Comparison of ENCODE assay signal across 9 mouse cellular contexts in genomic region chrX:7658785-7659589, GRCm38 (mm10). TPM values are rescaled to one million over a fixed set of nuclear protein-coding genes. Genes with fewer than 3 reads are reported as not detected.
DNase-seq lines count a peak whose midpoint lies in the region; ATAC-seq and TF ChIP-seq lines count a peak whose summit lies in the region.
"Had no signal": no experiment of that assay in that cellular context is flagged by ENCODE, and none has a peak within 500 bp of the region (broad histone marks: within the 10 kb centered on the region; RNA-seq: fewer than 3 reads in every experiment).

No protein-coding gene starts in this region.

- no peak for TF ChIP-seq CTCF in heart, adult 2 months (IDR thresholded peaks at IDR 0.05)

- H3K79me2 ChIP-seq in heart, adult 2 months (replicated peaks; ENCODE audit: control insufficient read depth, insufficient read depth, low read length): no peaks in the 10 kb centered on the region
- H3K79me2 ChIP-seq in myocyte (ENCODE audit: control insufficient read depth, insufficient read depth): no peaks in the 10 kb centered on the region

- DNase-seq in lung, adult 18-20 months: no peak
- DNase-seq in heart, adult 2 months: peak in 1 of 2 experiments; percentile 70
- peak; percentile 27 for DNase-seq in kidney, adult 18-20 months
- no peak for DNase-seq in ovary, adult 18-20 months (ENCODE audit: low spot score)
- no peak for DNase-seq in natural killer cell, adult 2 months (ENCODE audit: low spot score in 2 of 2)

- peak overlapping the region; percentile 61 for H3K4me3 ChIP-seq in lung, embryonic 16.5 days (ENCODE audit: low read length)
- peak overlapping the region; percentile 56; the same call in 1 of the 2 replicates for H3K4me3 ChIP-seq in heart, adult 2 months
- peak overlapping the region; percentile 22 for H3K4me3 ChIP-seq in myocyte

- peaks cover 8% of the 10 kb centered on the region for H3K4me1 ChIP-seq in lung, embryonic 16.5 days (replicated peaks; ENCODE audit: control insufficient read depth, insufficient read depth, low read length)
- peaks cover 9% of the 10 kb centered on the region for H3K4me1 ChIP-seq in heart, adult 2 months (ENCODE audit: control insufficient read depth, insufficient read depth, low read length)

- TF ChIP-seq POLR2A in heart, adult 2 months (IDR thresholded peaks at IDR 0.05; ENCODE audit: insufficient read depth, low read depth, low read length): no peak
- no peak for TF ChIP-seq POLR2A in myocyte (IDR thresholded peaks at IDR 0.05; ENCODE audit: insufficient read length, low read depth)

- no peaks in the 10 kb centered on the region for H3K27me3 ChIP-seq in lung, embryonic 16.5 days (ENCODE audit: control insufficient read depth, insufficient read depth, low read depth, low read length)
- no peaks in the 10 kb centered on the region for H3K27me3 ChIP-seq in heart, adult 2 months (ENCODE audit: control insufficient read depth, insufficient read depth, low read length)
- H3K27me3 ChIP-seq in myocyte (ENCODE audit: control insufficient read depth, insufficient read depth, insufficient read length): no peaks in the 10 kb centered on the region

- H3K4me2 ChIP-seq in lung, embryonic 16.5 days (ENCODE audit: low read depth, low read length): peak overlapping the region; percentile 67
- peak overlapping the region; percentile 75 for H3K4me2 ChIP-seq in myocyte (ENCODE audit: low read depth)

- H3K27ac ChIP-seq in lung, embryonic 16.5 days (ENCODE audit: low read length): peak overlapping the region; percentile 33
- H3K27ac ChIP-seq in heart, adult 2 months: peak overlapping the region; percentile 87

- H3K9ac ChIP-seq in lung, embryonic 16.5 days (ENCODE audit: low read length): no peak overlapping the region
- peak overlapping the region; percentile 42 for H3K9ac ChIP-seq in heart, adult 2 months (ENCODE audit: low read depth, low read length)

- peak; percentile 30 for ATAC-seq in lung, embryonic 16.5 days (ENCODE audit: low read depth)
- ATAC-seq in cerebellum, adult (ENCODE audit: insufficient number of reproducible peaks, low FRiP score, low TSS enrichment): no peak

- intact Hi-C loops in heart, adult 2 months (cut with DNase I): no loop called here

- H3K36me3 ChIP-seq in lung, embryonic 16.5 days (ENCODE audit: control insufficient read depth, insufficient read depth, low read length): no peaks in the 10 kb centered on the region
- H3K36me3 ChIP-seq in heart, adult 2 months (ENCODE audit: control insufficient read depth, insufficient read depth, low read length): peaks cover 18% of the 10 kb centered on the region
- no peaks in the 10 kb centered on the region for H3K36me3 ChIP-seq in myocyte (ENCODE audit: control insufficient read depth, insufficient read depth)

- no peak overlapping the region for H3ac ChIP-seq in myocyte (ENCODE audit: control insufficient read depth, insufficient read length)

- 0 out of 2 replicates have a peak, but pooled peaks have one; percentile 46 for TF ChIP-seq EP300 in heart, adult 2 months (IDR thresholded peaks at IDR 0.05; ENCODE audit: insufficient read depth, low read depth, low read length)

- WGBS in lung, embryonic 16.5 days: 46% methylated on average over 11 of the region's 11 CpGs
- WGBS in heart, adult 2 months: 43% methylated on average over 11 of the region's 11 CpGs

- no peaks in the 10 kb centered on the region for H3K9me3 ChIP-seq in lung, embryonic 16.5 days (ENCODE audit: control insufficient read depth, low read length)

TF ChIP-seq in myocyte, 11 proteins besides CTCF, POLR2A, EP300 and RAD21:
- no peak for TF ChIP-seq MYOG (IDR thresholded peaks at IDR 0.05; ENCODE audit: control insufficient read depth in 1 of 3, insufficient read depth in 1 of 3, insufficient read length in 2 of 3, low read depth in 2 of 3)
- TF ChIP-seq E2F4 (IDR thresholded peaks at IDR 0.05; ENCODE audit: insufficient read depth): no peak
- TF ChIP-seq REST (IDR thresholded peaks at IDR 0.05; ENCODE audit: insufficient read depth, insufficient read length): no peak
- no peak for TF ChIP-seq TCF3 (IDR thresholded peaks at IDR 0.05; ENCODE audit: insufficient read length, low read depth)
- TF ChIP-seq USF1 (IDR thresholded peaks at IDR 0.05; ENCODE audit: low read depth): no peak
- no peak for TF ChIP-seq SRF (IDR thresholded peaks at IDR 0.05; ENCODE audit: control insufficient read depth, insufficient read length, low read depth)
- no peak for TF ChIP-seq MYOD1 (IDR thresholded peaks at IDR 0.05; ENCODE audit: control insufficient read depth in 1 of 3, insufficient read length in 2 of 3, low read depth in 2 of 3)
- no peak for TF ChIP-seq POLR2AphosphoS2 (IDR thresholded peaks at IDR 0.05; ENCODE audit: insufficient read length, low read depth)
- no peak for TF ChIP-seq CEBPB (IDR thresholded peaks at IDR 0.05; ENCODE audit: insufficient read depth, poor library complexity, severe bottlenecking)
- TF ChIP-seq MAX (IDR thresholded peaks at IDR 0.05; ENCODE audit: low read depth): no peak
- no peak for TF ChIP-seq TCF12 (IDR thresholded peaks at IDR 0.05; ENCODE audit: insufficient read depth, poor library complexity, severe bottlenecking)

RNA-seq across cellular contexts. Expression of gene Prickle3, which starts 1.9 kb away (rescaled TPM):
- 11.5 and 11.8 TPM in 2 replicates for polyA plus RNA-seq in lung, embryonic 16.5 days (2015; fragmentation: Nextera tagmentation; extraction: Ambion mirVana)
- 10 to 100 TPM; 16.8 to 25.2 TPM for total RNA-seq in heart, adult 2 months (2021)
- 21.5 and 27.8 TPM in 2 replicates for polyA plus RNA-seq in heart, adult 2 months (2012; rRNA removed)
- polyA plus RNA-seq in myocyte (2012; fragmentation: generic; extraction: Trizol): 3.8 TPM

RNA-seq across cellular contexts. Expression of gene Plp2, which starts 12.2 kb away (rescaled TPM):
- polyA plus RNA-seq in lung, embryonic 16.5 days (2015; fragmentation: Nextera tagmentation; extraction: Ambion mirVana): 218 and 221 TPM in 2 replicates
- total RNA-seq in heart, adult 2 months (2021): 10 to 100 TPM; 40.3 to 56.3 TPM
- 118 and 159 TPM in 2 replicates for polyA plus RNA-seq in heart, adult 2 months (2012; rRNA removed)
- polyA plus RNA-seq in myocyte (2012; fragmentation: generic; extraction: Trizol): 294 TPM

RNA-seq across cellular contexts. Expression of gene Syp, which starts 20.7 kb away (rescaled TPM):
- polyA plus RNA-seq in lung, embryonic 16.5 days (2015; fragmentation: Nextera tagmentation; extraction: Ambion mirVana): 2.6 and 3.2 TPM in 2 replicates
- 1 to 10 TPM; 2.6 to 4.2 TPM for total RNA-seq in heart, adult 2 months (2021)
- polyA plus RNA-seq in heart, adult 2 months (2012; rRNA removed): 3.4 and 3.8 TPM in 2 replicates
- polyA plus RNA-seq in myocyte (2012; fragmentation: generic; extraction: Trizol): 0.54 TPM

RNA-seq across cellular contexts. Expression of gene Magix, which starts 22.1 kb away (rescaled TPM):
- polyA plus RNA-seq in lung, embryonic 16.5 days (2015; fragmentation: Nextera tagmentation; extraction: Ambion mirVana): 0.38 and 0.45 TPM in 2 replicates
- 10 to 100 TPM; 23.1 to 32.5 TPM for total RNA-seq in heart, adult 2 months (2021)
- polyA plus RNA-seq in heart, adult 2 months (2012; rRNA removed): 37.5 and 44.5 TPM in 2 replicates
- polyA plus RNA-seq in myocyte (2012; fragmentation: generic; extraction: Trizol): 0.05 TPM
- total RNA-seq: neutrophil, adult 5-6 weeks had no signal

RNA-seq across cellular contexts. Expression of gene Gpkow, which starts 37.9 kb away (rescaled TPM):
- 51.6 and 51.8 TPM in 2 replicates for polyA plus RNA-seq in lung, embryonic 16.5 days (2015; fragmentation: Nextera tagmentation; extraction: Ambion mirVana)
- 10 to 100 TPM; 18.0 to 19.3 TPM for total RNA-seq in heart, adult 2 months (2021)
- polyA plus RNA-seq in heart, adult 2 months (2012; rRNA removed): 7.1 and 11.4 TPM in 2 replicates
- 17.1 TPM for polyA plus RNA-seq in myocyte (2012; fragmentation: generic; extraction: Trizol)
